Mouse (Mus musculus) T-helper 2 cell (primary cell): ENCODE data around the gene Pipox.

ENCODE experiments used
- in situ Hi-C: fragments of 300-600 bp; cut with MboI, MseI; formaldehyde crosslinking; loops from one replicate; pipeline ENCODE4 v1.15.1; 2025; ENCODE audit warnings: high pct_unique_total_duplicates

The Pipox gene

GRCm38 (mm10) chr11:77848131-77848530 lies 45.8 kb downstream of the Pipox start:
- in situ Hi-C loops: no loop called here

- in situ Hi-C loops: no loop called here
These were observed 46.2 kb downstream of the Pipox start for GRCm38 (mm10) chr11:77847599-77848128.

GRCm38 (mm10) chr11:77843906-77844200 lies 50.0 kb downstream of the Pipox start:
- in situ Hi-C loops: no loop called here

- in situ Hi-C loops: no loop called here
These were observed 50.6 kb downstream of the Pipox start for GRCm38 (mm10) chr11:77843068-77843905.

- in situ Hi-C loops: no loop called here
These were observed 53.2 kb downstream of the Pipox start for GRCm38 (mm10) chr11:77840523-77841245.

- in situ Hi-C loops: no loop called here
These were observed 56.0 kb downstream of the Pipox start for GRCm38 (mm10) chr11:77837856-77838255.

- in situ Hi-C loops: no loop called here
These were observed 57.1 kb downstream of the Pipox start for GRCm38 (mm10) chr11:77836751-77837150.

- in situ Hi-C loops: no loop called here
These were observed 57.6 kb downstream of the Pipox start for GRCm38 (mm10) chr11:77836290-77836689.

- in situ Hi-C loops: no loop called here
These were observed 58.8 kb downstream of the Pipox start for GRCm38 (mm10) chr11:77835109-77835508.

GRCm38 (mm10) chr11:77832541-77832940 lies 61.4 kb downstream of the Pipox start:
- in situ Hi-C loops: no loop called here

GRCm38 (mm10) chr11:77830875-77831274 lies 63.0 kb downstream of the Pipox start:
- in situ Hi-C loops: no loop called here
